Mouse (Mus musculus) liver, adult 2 months (tissue): ENCODE measurements around the gene Gm9639.

ENCODE experiments used
- CTCF ChIP-seq: fragments of 200-500 bp; IDR thresholded peaks from 2 replicates; pipeline ENCODE4 v1.5.1; 2011; ENCODE audit warnings: low read depth, low read length, control low read depth
- POLR2A ChIP-seq: fragments of 200-500 bp; IDR thresholded peaks from 2 replicates; pipeline ENCODE4 v1.6.1; 2011; ENCODE audit warnings: low read length, control low read depth; ENCODE audit not compliant: insufficient read depth; ENCODE audit errors: extremely low read depth

DNA sequence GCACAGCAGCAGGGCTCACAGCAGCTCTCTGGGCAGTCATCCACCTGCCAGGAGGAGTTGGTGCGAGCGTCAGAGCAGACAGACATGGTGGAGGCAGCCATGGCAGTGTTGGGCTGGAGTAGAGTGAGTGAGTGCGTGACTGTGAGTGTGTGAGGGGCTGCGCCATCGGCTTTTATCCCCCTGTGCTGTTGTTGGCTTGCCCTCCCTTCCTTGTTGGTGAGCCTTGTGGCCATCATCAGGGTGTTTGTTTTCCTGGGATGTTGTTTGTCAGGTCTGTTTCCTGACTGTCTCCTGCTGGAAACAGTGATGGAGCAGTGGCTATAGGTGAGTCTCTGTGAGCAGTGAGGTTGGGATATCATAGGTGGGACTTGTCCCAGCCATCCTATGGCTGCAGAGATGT lies 16.9 kb upstream of the Gm9639 start, which contains the start of gene Gm9507:
- TF ChIP-seq CTCF (no peak), POLR2A (no peak)
